Mouse (Mus musculus) thymus, adult 2 months (tissue): ENCODE data around the gene Myo1a. TPM values are rescaled to one million over a fixed set of nuclear protein-coding genes. Genes with fewer than 3 reads are reported as not detected.

ENCODE experiments used
- DNase-seq: peaks from one replicate; pipeline ENCODE4 v3.0.0; 2021
- H3K27ac ChIP-seq: fragments of 200-500 bp; 2 replicates; pipeline ENCODE4 v1.5.1; 2012; ENCODE audit warnings: low read length, control low read depth; ENCODE audit not compliant: control insufficient read depth, insufficient read depth
- H3K27me3 ChIP-seq: fragments of 200-500 bp; 2 replicates; pipeline ENCODE4 v1.6.1; 2012; ENCODE audit warnings: mild to moderate bottlenecking, low read length, moderate library complexity, mixed read lengths; ENCODE audit not compliant: control insufficient read depth, insufficient read depth
- H3K36me3 ChIP-seq: fragments of 200-500 bp; 2 replicates; pipeline ENCODE4 v1.6.1; 2012; ENCODE audit warnings: mild to moderate bottlenecking, low read length, moderate library complexity; ENCODE audit not compliant: control insufficient read depth, insufficient read depth
- H3K4me1 ChIP-seq: fragments of 200-500 bp; replicated peaks from 2 replicates; pipeline ENCODE4 v1.6.1; 2012; ENCODE audit warnings: low read length; ENCODE audit not compliant: control insufficient read depth, insufficient read depth
- H3K4me3 ChIP-seq: fragments of 200-500 bp; 2 replicates; pipeline ENCODE4 v1.5.1; 2012; ENCODE audit warnings: mild to moderate bottlenecking, low read length, control low read depth, moderate library complexity; ENCODE audit not compliant: control insufficient read depth, insufficient read depth
- CTCF ChIP-seq: fragments of 200-500 bp; IDR thresholded peaks from 2 replicates; pipeline ENCODE4 v1.5.1; 2012; ENCODE audit warnings: mild to moderate bottlenecking, control low read depth, low read length, moderate library complexity, borderline replicate concordance; ENCODE audit not compliant: control insufficient read depth, poor library complexity, insufficient read depth; ENCODE audit errors: extremely low read depth
- POLR2A ChIP-seq: fragments of 200-500 bp; IDR thresholded peaks from 2 replicates; pipeline ENCODE4 v1.6.1; 2012; ENCODE audit warnings: mild to moderate bottlenecking, low read length, control low read depth, moderate library complexity; ENCODE audit not compliant: control insufficient read depth, poor library complexity, insufficient read depth; ENCODE audit errors: extremely low read depth
- WGBS: fragments of 180-500 bp; shearing (Covaris S2); methylation state at CpG from one replicate; pipeline ENCODE4 v1.1.7; 2018; 5-methylcytosine and 5-hydroxymethylcytosine counted together
- polyA plus RNA-seq: library from polyadenylated mRNA; depleted of rRNA; stranded (reverse); fragments of >200 nt; gene quantifications from 2 replicates; pipeline ENCODE4 v1.2.3, GENCODE M21; 2012

Gene Myo1a
- polyA plus RNA-seq, 1 experiment = 1.8 TPM

DNA sequence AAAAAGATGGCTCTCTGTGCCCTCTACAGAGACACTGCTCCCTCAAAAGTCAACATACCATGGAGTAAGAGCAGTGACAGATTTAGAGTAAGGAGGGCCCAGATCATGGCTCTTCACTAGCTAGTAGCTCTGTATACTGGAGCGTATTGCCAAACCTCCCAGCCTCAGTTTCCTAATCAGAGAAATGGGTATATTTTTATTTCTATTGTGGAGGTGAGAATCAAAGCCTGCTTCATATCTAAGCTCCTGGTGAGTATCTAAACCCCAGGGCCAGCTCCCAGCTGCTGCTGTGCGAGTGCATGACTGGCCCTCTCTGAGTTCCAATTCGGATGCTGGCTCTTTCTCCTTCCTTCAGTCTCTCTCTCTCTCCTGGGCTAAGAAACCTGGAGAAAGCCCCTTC lies 19.2 kb downstream of the Myo1a start, which contains the start of gene Tac2:
TSS of gene Tac2 (plus strand) at position 301 of the 400 bp plus-strand sequence.
- Histone ChIP-seq H3K27ac (no peak within 1 kb of the TSS), H3K27me3 (no peaks in the 10 kb centered on the region; the same call in 1 of the 2 replicates), H3K36me3 (no peaks in the 10 kb centered on the region), H3K4me1 (no peaks in the 10 kb centered on the region), H3K4me3 (no peak within 1 kb of the TSS)
- WGBS = 92% methylated on average over 3 of the region's 3 CpGs
- DNase-seq = no peak
- TF ChIP-seq POLR2A (no peak), CTCF (no peak)

DNA sequence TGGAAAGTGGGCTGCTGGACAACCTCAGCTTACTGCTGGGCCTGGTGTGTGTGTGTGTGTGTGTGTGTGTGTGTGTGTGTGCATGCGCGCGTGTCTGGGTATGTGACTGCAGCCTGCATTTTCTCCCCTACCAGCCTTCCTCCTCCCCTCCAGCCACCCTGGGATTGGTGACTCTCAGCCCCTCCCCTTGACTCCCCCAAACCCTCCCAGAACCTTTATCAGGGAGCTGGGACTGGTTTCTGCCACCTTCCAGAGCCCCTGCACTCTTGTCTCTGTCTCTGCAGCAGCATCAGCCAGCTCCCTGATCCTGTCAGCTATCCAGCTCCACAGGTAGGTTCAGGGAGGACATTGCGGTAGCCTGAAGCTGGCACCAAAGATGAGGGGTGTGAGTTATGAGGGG lies 20.2 kb downstream of the Myo1a start:
- Histone ChIP-seq H3K36me3 (no peaks in the 10 kb centered on the region), H3K4me3 (no peak overlapping the region), H3K27me3 (no peaks in the 10 kb centered on the region; the same call in 1 of the 2 replicates), H3K4me1 (no peaks in the 10 kb centered on the region), H3K27ac (no peak overlapping the region)
- TF ChIP-seq POLR2A (no peak), CTCF (no peak)
- WGBS = 94% methylated on average over 4 of the region's 4 CpGs
- DNase-seq = no peak

DNA sequence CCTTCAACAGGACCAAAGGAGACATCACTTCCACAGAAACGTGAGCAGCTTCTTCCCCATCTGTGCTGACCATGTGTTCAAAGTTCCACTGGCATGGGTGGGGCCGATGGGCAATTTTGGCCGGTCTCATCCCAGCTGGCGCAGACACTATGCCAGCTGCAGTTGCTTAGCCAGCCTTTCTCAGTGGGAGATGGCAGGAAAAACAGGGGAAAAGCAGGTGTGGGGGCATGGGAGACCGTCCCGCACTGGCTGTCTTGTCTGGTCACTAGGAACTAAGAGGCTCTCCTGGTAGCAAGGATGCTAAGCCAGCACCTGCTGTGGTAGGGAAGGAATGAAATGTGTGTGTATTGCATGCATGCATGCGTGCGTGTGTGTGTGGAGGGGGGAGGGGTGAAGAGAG lies 23.5 kb downstream of the Myo1a start:
- TF ChIP-seq CTCF (no peak), POLR2A (no peak)
- Histone ChIP-seq H3K4me1 (no peaks in the 10 kb centered on the region), H3K36me3 (no peaks in the 10 kb centered on the region), H3K4me3 (no peak overlapping the region), H3K27ac (no peak overlapping the region), H3K27me3 (no peaks in the 10 kb centered on the region)
- WGBS = 82% methylated on average over 8 of the region's 8 CpGs
- DNase-seq = no peak

- Histone ChIP-seq H3K27me3 (no peaks in the 10 kb centered on the region), H3K4me1 (no peaks in the 10 kb centered on the region), H3K36me3 (no peaks in the 10 kb centered on the region), H3K4me3 (no peak overlapping the region), H3K27ac (no peak overlapping the region)
- no peak for TF ChIP-seq POLR2A
- TF ChIP-seq CTCF = no peak
- WGBS = 84% methylated on average over 11 of the region's 11 CpGs
- no peak for DNase-seq
These were observed 25.4 kb downstream of the Myo1a start for GRCm38 (mm10) chr10:127730285-127730932.

- TF ChIP-seq POLR2A = no peak
- no peak for TF ChIP-seq CTCF
- no peaks in the 10 kb centered on the region for H3K36me3 ChIP-seq
- no peaks in the 10 kb centered on the region for H3K27me3 ChIP-seq
- no peak overlapping the region for H3K4me3 ChIP-seq
- DNase-seq = no peak
- no peaks in the 10 kb centered on the region for H3K4me1 ChIP-seq
- no peak overlapping the region for H3K27ac ChIP-seq
- 71% methylated on average over 9 of the region's 9 CpGs for WGBS
These were observed 26.0 kb downstream of the Myo1a start for GRCm38 (mm10) chr10:127730933-127731310.

DNA sequence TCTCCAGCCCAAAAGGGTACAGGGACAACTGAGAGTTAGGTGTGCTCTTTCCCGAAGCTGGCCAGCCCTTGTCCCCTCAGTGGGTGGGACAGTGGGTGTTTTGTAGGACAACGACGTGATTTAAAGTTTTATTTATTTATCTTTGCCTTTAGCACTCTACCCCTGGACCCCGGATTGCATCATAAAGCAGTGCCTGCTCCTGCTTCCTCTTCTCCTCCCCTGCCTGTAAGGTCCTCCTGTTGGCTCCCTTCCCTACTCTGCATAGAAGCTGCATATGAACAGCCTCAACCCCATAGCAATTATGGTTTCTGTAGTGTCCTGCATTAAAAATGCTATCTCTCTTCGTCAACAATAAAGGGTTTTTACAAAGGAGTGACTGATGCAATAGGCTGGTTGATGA lies 26.4 kb downstream of the Myo1a start:
- H3K27ac ChIP-seq = no peak overlapping the region
- no peaks in the 10 kb centered on the region for H3K27me3 ChIP-seq

More for the DNA sequence above, 26.4 kb downstream of the Myo1a start:
- no peak for TF ChIP-seq POLR2A
- no peak for TF ChIP-seq CTCF
- H3K4me1 ChIP-seq = no peaks in the 10 kb centered on the region
- no peak overlapping the region for H3K4me3 ChIP-seq
- H3K36me3 ChIP-seq = no peaks in the 10 kb centered on the region
- 35% methylated on average over 5 of the region's 5 CpGs for WGBS
- DNase-seq = no peak
